Mouse (Mus musculus): ENCODE measurements around the gene Cep164. TPM values are rescaled to one million over a fixed set of nuclear protein-coding genes. Genes with fewer than 3 reads are reported as not detected.
"Not testable (repeated sequence)": the region's sequence is repeated elsewhere in the genome, so short reads cannot be mapped to it uniquely, and the experiment has no call there.

Gene Cep164
- total RNA-seq (2021), result 1 to 10 TPM; 2.4 to 2.6 TPM
- long read RNA-seq, experiment 1, partial matches to known transcripts, result 1 of 1 reads
- long read RNA-seq, experiment 1, other reads (novel, unspliced or antisense), result 0 of 1 reads
- long read RNA-seq, experiment 2, result 0 reads

- peak; percentile 91 for DNase-seq (ENCODE audit: low spot score)
Observed at GRCm38 (mm10) chr9:45828291-45828963, at the start of gene Cep164. Gene Cep164 (minus strand): TSS chr9:45828691.

DNA sequence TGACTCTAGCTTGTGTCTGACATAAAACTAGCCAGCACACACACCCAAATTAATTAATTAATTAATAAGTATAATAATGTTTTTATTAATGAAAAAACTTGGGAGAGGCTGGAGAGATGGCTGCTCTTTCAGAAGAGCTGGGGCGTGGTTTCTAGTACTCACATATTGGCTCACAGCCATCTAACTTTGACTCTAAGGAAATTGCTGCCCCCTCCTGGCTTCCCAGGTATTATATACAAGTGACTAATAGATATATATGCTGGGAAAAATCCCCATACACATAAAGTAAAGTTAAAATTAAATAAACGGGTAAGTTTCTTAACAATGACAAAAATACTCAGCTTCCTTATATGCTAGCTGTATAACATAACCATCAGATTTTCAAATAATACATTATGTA lies 49.4 kb upstream of the Cep164 start:
- peak; percentile 64 for DNase-seq (ENCODE audit: low spot score)

DNA sequence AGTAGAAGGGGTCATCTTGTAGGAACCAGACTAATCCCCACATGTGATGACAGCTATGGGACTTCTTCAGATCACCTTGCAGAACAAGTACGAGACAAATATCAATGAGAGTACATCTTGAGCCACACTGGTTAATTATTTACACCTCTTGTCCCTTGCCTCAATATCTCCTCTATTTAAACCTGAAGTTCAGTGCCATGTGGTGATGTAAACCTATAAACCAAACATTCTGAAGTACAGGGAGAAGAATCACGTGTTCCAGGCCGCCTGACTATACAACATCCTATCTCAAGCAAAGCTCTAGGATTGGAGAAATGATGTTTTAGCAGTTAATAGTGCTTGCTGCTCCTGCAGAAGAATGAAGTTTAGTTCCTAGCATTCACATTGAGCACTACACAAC lies 41.8 kb upstream of the Cep164 start:
- DNase-seq (ENCODE audit: low spot score), result no peak

DNA sequence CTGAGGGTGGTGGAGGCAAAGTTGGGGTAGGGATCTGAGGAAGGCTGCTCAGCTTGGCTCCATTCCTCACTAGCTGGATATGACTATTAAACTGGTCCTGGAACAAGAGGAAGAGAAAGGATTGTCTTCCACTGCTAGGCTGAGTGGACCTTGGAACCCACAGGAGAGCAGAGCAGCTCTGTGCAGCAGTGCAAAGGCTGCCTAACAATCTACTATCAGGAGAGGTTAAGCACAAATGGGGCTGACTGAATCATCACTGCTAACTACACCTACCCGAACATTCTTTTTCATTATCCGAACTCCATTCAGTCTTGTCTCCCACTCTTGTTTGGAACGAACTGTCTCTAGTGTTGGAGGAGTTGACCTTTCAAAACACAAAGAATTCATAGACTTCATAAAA lies 40.7 kb upstream of the Cep164 start:
- no peak for DNase-seq (ENCODE audit: low spot score)

- DNase-seq (ENCODE audit: low spot score), result peak; percentile 12
Observed at GRCm38 (mm10) chr9:45861813-45862212, 33.3 kb upstream of the Cep164 start.

DNA sequence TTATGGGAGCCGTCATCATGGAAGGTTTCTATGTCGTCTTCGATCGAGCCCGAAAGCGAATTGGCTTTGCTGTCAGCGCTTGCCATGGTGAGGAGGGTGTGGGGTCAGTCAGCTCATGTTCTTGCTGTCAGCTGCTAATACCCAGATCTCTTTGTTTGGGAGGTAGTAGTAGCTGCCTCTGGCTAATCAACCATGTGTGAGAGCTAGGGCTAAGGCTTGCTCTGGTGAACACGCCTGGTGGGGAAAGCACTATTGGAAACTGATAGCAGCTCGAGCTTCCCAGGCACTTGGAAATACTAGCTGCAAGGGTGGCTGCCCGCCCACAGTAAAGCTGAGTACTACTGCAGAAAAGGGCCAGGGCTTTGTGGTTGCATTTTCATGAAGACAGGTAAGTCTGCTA lies 30.9 kb upstream of the Cep164 start:
- no peak for DNase-seq (ENCODE audit: low spot score)

DNA sequence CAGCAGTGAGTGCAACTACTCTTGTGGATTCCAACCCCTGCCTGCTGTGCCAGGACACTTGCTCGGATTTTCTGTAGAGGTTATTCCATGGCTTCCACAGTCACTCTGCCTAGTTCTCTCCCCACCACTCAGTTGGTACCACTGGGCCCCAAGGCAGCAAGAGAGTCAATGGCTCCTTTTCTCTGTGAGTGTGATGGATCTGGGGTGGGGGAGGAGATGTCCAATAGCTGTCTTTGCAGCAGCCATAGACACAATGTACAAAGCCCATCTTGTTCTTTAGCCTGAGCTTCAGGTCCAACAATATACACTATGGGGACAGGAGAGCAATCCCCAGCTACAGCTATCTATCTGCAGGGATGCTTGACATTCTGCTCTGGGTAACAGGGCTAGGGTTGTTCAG lies 25.6 kb upstream of the Cep164 start:
- DNase-seq (ENCODE audit: low spot score), result no peak

GRCm38 (mm10) chr9:45853695-45854094 lies 25.2 kb upstream of the Cep164 start:
- no peak for DNase-seq (ENCODE audit: low spot score)

GRCm38 (mm10) chr9:45851776-45852175 lies 23.3 kb upstream of the Cep164 start:
- DNase-seq (ENCODE audit: low spot score), result no peak

DNA sequence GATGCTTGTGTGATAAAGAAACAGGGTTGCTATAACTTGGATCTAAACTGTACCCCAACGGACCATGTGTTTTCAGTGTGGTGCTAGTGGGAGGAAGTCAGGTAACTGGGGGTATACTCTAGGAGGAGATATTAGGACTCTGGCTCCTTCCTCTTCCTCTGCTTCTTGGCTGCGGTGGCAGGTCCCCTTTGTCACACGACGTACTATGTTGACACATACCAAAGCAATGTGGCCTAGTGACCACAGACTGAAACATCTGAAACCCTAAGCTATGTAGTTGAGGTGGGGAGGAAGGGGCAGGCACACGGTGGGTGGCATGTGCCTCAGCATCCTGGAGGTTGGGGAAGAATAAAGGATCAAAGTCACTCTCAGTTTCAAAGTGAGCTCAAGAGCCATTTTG lies 22.8 kb upstream of the Cep164 start:
- no peak for DNase-seq (ENCODE audit: low spot score)

GRCm38 (mm10) chr9:45850528-45851155 lies 22.2 kb upstream of the Cep164 start:
- no peak for DNase-seq (ENCODE audit: low spot score)

- DNase-seq (ENCODE audit: low spot score), result peak; percentile 75
Observed at GRCm38 (mm10) chr9:45849528-45850408, 21.3 kb upstream of the Cep164 start.

DNA sequence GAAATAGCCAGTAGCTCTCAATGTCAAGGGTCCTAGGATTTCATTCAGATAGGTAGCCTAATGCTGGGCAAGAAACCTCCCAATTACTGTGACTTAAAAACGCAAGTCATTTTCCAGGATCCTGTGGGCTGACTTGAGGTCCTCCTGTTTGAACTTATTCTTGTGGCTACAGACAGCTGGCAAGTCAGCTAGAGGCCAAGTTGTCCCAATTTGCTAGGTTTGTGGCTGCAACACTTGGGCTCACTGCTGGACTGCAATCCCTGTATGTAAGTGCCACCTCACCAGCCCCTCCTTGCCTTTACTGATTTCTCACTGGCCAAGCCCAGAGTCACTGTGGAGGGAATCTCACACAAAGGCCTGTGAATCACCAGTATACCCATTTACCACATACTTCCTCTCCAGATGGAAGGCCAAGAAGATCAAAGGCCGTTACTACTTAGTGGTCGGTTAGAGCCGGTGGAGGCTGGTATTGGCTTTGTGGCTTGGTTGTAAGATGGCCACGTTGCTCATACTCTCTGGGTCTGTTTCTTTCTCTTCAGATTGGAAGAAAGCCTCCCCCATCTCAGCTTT lies 18.5 kb upstream of the Cep164 start:
- DNase-seq (ENCODE audit: low spot score), result no peak

DNA sequence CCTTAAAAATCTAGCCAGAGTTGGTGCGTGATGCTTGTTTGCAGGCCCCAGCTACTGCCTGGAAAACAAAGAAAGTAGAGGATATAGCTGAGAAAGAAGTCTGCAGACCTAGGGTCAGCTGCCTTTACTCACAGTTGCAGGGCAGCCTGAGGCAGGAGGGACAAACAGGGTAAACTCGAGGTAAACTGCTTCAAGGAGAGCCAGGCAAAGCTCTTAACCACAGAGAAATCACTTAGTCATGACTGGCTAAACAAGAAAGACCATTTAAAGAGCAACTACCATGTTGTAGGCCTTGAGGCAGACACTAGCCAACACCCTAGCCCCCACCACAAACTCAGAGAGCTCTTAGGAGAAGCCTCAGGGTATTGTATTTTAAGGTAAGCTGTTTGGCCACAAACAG lies 17.7 kb upstream of the Cep164 start:
- not testable (repeated sequence) for DNase-seq (ENCODE audit: low spot score)

DNA sequence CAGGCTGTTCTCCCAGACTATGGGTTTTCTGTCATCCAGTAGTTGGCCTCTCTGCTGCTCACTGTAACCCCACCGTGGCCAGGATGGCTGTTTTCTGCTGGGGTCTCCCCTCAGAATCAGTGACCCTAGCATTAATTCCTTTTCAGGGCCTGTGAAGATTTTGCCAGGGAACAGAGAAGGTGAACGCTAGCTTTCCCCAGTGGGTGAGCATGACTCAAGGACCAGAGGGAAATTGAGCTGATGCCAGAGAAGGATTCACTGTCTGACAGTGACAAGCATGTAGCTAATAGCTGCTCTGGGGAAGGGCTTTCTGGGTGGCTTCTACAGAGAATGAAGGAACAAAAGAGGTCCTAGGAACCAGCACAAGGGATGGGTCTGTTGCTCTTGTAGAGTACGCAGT lies 17.1 kb upstream of the Cep164 start:
- DNase-seq (ENCODE audit: low spot score), result no peak

DNA sequence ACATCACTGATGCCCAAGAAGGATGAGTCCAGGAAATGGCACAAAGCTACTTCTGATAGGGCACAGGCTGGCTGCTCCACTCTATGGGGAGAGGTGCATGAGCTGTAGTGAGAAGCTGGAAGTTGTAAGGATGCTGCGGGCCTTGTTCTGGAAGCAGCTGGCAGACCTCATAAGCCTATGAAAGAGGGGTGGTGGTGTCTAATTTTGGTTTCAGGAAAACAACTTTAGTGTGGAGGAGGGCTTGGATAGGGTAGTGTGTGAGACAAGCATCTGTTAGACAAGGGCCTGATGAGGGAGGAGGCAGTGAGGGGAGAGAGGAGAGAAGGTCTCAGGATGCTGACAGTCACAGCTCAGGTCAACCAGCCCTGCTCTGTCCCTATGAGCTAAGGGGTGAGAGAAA lies 15.3 kb upstream of the Cep164 start:
- DNase-seq (ENCODE audit: low spot score), result no peak

DNA sequence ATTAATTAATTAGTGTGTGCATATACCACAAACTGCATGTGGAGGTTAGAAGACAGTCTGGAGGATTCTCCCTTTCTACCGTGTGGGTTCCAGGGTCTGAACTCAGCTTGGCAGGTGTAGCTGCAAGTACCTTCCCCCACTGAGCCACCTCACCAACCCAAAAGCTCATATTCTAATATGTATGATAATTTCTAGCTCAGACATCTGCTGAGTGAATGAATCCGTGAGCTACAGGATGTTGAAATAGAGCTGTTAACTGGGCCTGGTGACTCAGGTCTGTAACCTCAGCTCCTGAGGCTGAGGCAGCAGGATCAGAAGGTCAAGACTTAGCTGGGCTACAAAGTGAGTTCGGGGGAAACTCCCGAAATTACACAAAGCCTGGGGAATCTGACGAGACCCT lies 14.5 kb upstream of the Cep164 start:
- peak; percentile 30 for DNase-seq (ENCODE audit: low spot score)

- DNase-seq (ENCODE audit: low spot score), result peak; percentile 47
Observed at GRCm38 (mm10) chr9:45841458-45841857, 13.0 kb upstream of the Cep164 start.

DNA sequence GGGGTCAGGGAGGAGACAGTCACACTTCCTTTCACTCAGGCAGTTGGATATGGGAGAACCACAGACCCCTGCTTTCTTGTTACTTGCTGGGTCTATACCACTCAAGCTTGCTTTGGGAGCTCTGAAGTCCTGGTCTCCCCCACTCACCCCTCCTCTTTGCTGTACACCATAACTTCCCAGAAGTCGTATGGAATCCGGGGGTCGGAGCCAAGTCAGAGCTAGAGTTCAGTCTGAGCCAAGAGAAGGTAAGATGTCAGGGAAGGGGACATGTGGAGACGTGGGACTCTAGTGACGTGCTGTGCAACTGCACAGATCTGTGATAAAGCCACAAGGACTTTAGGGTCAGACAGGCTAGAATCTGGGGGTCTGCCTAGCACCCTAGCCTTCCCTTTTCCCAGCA lies 11.8 kb upstream of the Cep164 start:
- peak; percentile 64 for DNase-seq (ENCODE audit: low spot score)

- no peak for DNase-seq (ENCODE audit: low spot score)
Observed at GRCm38 (mm10) chr9:45839982-45840300, 11.4 kb upstream of the Cep164 start.

DNA sequence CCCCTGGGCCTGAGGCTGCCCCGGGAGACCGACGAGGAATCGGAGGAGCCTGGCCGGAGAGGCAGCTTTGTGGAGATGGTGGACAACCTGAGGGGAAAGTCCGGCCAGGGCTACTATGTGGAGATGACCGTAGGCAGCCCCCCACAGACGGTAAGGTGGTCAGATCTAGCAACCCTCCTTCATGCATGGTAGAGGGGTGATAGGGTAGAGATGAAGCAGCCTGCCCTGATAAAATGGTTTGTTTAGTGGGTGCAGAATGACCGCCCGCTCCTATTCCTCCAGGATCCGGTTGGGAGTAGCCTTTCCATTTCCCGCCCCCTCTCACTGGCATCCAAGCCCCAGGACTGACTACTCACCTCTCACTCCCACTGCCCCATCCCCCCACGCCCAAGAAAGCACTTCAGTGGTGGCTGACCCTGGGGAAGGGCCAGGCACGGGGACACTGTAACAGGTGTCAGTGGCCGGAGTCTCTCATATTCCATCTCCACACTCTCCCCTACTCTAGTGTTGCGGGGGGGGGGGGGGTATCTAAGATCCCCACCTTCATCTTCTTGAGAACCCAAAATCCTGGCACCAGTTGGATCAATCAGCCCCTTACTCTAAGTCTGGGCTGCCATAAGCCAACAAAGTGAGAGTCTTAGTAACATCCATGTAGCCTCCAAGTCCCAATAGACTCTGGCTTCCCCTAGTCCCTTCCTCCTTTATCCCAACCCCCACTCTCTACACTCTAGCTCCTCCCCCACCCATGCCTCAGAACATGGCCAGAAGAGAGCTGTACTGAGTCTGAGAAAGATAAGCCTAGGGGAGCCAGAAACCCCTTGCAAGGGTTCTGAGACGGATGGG lies 10.9 kb upstream of the Cep164 start:
- DNase-seq (ENCODE audit: low spot score), result peak; percentile 68

Measured in gastrocnemius, adult 18-20 months (tissue).